Mouse (Mus musculus): ENCODE results near the gene Tmcc2. TPM values are rescaled to one million over a fixed set of nuclear protein-coding genes. Genes with fewer than 3 reads are reported as not detected.

Tmcc2 gene
- polyA plus RNA-seq, 1 experiment from 2014 or later, result 26.1 TPM

Other genes starting within 250 kb of the Tmcc2 start
- 19.5 and 22.5 TPM in 2 replicates for gene Lemd1, start 199.8 kb downstream of the Tmcc2 start, polyA plus RNA-seq (2015; fragmentation: Nextera tagmentation; extraction: Ambion mirVana)
- 5.6 and 6.1 TPM in 2 replicates for gene AC124108.1, start 199.8 kb downstream of the Tmcc2 start, polyA plus RNA-seq (2015; fragmentation: Nextera tagmentation; extraction: Ambion mirVana)
- 0.58 and 1.1 TPM in 2 replicates for gene Gm10188, start 161.5 kb downstream of the Tmcc2 start, polyA plus RNA-seq (2015; fragmentation: Nextera tagmentation; extraction: Ambion mirVana)
- gene Klhdc8a, start 92.7 kb downstream of the Tmcc2 start, polyA plus RNA-seq (2015; fragmentation: Nextera tagmentation; extraction: Ambion mirVana), result 6.3 and 6.7 TPM in 2 replicates
- gene Nuak2, start 75.2 kb downstream of the Tmcc2 start, polyA plus RNA-seq (2015; fragmentation: Nextera tagmentation; extraction: Ambion mirVana), result 53.5 and 56.3 TPM in 2 replicates
- 10.9 and 12.9 TPM in 2 replicates for gene Dstyk, start 26.3 kb upstream of the Tmcc2 start, polyA plus RNA-seq (2015; fragmentation: Nextera tagmentation; extraction: Ambion mirVana)
- 52.9 and 55.1 TPM in 2 replicates for gene Rbbp5, start 86.1 kb upstream of the Tmcc2 start, polyA plus RNA-seq (2015; fragmentation: Nextera tagmentation; extraction: Ambion mirVana)
- gene Tmem81, start 114.9 kb upstream of the Tmcc2 start, polyA plus RNA-seq (2015; fragmentation: Nextera tagmentation; extraction: Ambion mirVana), result 1.3 TPM in 2 replicates
- gene Cntn2, start 152.0 kb upstream of the Tmcc2 start, polyA plus RNA-seq (2015; fragmentation: Nextera tagmentation; extraction: Ambion mirVana), result 63.2 and 90.2 TPM in 2 replicates